Mouse (Mus musculus) erythroblast, embryonic 14.5 days (primary cell): ENCODE measurements around the gene L3mbtl4.

Source experiments
- GATA1 ChIP-seq: IDR thresholded peaks from 2 replicates; pipeline ENCODE4 v1.6.1; 2012; ENCODE audit warnings: low read length, inconsistent platforms, mixed read lengths
- TAL1 ChIP-seq: IDR thresholded peaks from 3 replicates; pipeline ENCODE4 v1.6.1; 2012; ENCODE audit warnings: low read length, inconsistent platforms, mixed read lengths

DNA sequence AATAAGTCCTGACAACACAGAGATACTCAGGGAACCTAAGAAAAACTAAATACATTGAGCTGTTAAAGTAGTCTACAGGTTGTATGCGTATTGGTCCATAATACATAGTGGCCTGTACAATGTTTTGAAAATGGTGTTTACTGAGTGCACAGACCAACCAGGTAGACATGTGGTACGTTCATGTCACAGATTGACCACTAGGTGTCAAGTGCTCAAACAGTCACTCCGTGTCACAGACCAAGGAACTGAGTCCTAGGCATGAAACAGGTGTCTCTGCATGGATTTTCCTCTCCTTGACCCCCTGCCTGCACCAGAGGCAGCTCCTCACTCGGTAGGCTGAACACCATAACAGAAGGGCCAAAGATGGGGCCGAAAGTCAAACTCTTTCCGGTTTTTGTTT, 366.6 kb downstream of the L3mbtl4 start:
- TF ChIP-seq TAL1 (no peak), GATA1 (no peak)
